17 mouse cellular contexts compared by ENCODE assay signal in the genomic region with DNA sequence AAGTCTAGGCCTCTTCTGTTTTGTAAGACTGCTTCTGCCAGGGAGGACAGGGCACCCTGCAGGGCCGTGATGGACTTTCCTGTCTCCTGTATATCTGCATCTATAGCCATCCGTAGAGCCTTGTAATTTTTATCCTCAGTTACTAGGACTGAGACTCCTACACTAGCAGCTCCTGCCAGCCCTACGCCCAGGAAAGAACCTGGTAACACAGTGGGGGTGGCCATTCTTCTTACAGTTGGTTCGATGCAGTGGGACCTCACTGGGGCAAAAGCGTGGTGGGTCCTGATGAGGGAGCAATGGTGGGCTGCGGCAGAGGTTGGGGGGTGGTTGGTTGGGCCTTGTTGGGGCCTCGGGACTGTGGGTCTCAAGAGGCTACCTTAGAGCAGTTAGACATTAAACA.
"Had no signal": no experiment of that assay in that cellular context is flagged by ENCODE, and none has a peak within 500 bp of the region (broad histone marks: within the 10 kb centered on the region; RNA-seq: fewer than 3 reads in every experiment).

No protein-coding gene starts in this region.

- H3K4me2 ChIP-seq: lung, embryonic 15.5 days; midbrain, embryonic 12.5 days; midbrain, embryonic 15.5 days; neural tube, embryonic 12.5 days had no signal

- H3K4me1 ChIP-seq: lung, embryonic 15.5 days; midbrain, embryonic 12.5 days; neural tube, embryonic 12.5 days had no signal

- H3K4me3 ChIP-seq: lung, embryonic 15.5 days; megakaryocyte, embryonic 14.5 days; midbrain, embryonic 12.5 days; midbrain, embryonic 15.5 days; neural tube, embryonic 12.5 days had no signal

- DNase-seq: liver, postnatal 0 days; lung, adult 2 months; lung, postnatal 14 days; lung, postnatal 36 days; right cerebral cortex, postnatal 25 days; right cerebral cortex, postnatal 4 days; spleen, adult 18-20 months; thymus, adult 18-20 months; thymus, postnatal 14 days; thymus, postnatal 36 days had no signal

- H3K9me3 ChIP-seq: lung, embryonic 15.5 days; megakaryocyte, embryonic 14.5 days; midbrain, embryonic 12.5 days; midbrain, embryonic 15.5 days; neural tube, embryonic 12.5 days had no signal

- H3K27ac ChIP-seq: lung, embryonic 15.5 days; macrophage; midbrain, embryonic 12.5 days; midbrain, embryonic 15.5 days; neural tube, embryonic 12.5 days had no signal

- H3K36me3 ChIP-seq: midbrain, embryonic 15.5 days; neural tube, embryonic 12.5 days had no signal

- H3K27me3 ChIP-seq: lung, embryonic 15.5 days; megakaryocyte, embryonic 14.5 days; midbrain, embryonic 12.5 days; midbrain, embryonic 15.5 days; neural tube, embryonic 12.5 days had no signal

- ATAC-seq: liver, postnatal 0 days; lung, postnatal 0 days; midbrain, embryonic 15.5 days had no signal

- H3K9ac ChIP-seq: liver, postnatal 0 days; lung, embryonic 15.5 days; midbrain, embryonic 12.5 days; midbrain, embryonic 15.5 days; neural tube, embryonic 12.5 days had no signal
